Mouse (Mus musculus): ENCODE measurements around the gene Ms4a13.
"Not testable (repeated sequence)": the region's sequence is repeated elsewhere in the genome, so short reads cannot be mapped to it uniquely, and the experiment has no call there.

Gene Ms4a13

DNA sequence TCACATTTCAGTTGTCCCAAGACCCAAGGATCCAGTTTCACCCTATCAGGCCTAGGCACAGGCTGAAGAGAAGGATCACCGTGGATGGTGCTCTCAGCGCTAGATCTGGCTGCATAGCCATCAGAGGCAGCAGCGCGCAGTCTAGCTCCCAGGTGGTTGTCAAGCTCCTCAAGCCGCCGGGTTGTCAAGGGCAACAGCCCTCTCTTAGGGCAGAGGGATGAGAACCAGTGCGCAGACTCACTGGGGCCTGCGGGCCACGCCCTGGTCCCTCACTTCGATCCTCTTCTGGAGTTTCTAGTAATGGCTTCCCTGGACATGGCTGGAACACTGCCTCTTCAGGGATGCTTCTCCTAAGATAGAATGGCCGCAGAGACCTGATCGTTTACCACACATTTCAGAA, at the start of gene Ms4a13:
TSS of gene Ms4a13 (minus strand) at position 192 of the 400 bp plus-strand sequence.
- no peak for DNase-seq

DNA sequence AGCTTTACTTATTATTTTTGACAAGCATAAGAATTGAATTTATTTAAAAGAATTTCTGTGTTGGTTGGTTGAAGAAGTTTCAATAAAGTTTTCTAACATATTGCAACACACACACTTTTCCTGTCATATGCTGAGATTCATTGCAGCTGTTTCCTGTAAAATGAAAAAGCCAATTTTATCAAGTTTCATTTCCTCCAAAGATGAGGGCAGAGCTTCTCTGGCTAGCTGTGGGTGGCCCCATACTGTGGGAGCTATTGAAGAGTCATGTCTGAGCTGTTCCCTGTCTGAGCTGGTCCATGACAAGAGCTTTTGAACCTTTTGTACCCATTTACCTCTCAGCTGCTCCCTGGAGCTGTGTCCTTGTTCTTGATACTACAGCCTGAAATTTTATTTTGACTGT, 47.7 kb upstream of the Ms4a13 start:
- no peak for DNase-seq

DNA sequence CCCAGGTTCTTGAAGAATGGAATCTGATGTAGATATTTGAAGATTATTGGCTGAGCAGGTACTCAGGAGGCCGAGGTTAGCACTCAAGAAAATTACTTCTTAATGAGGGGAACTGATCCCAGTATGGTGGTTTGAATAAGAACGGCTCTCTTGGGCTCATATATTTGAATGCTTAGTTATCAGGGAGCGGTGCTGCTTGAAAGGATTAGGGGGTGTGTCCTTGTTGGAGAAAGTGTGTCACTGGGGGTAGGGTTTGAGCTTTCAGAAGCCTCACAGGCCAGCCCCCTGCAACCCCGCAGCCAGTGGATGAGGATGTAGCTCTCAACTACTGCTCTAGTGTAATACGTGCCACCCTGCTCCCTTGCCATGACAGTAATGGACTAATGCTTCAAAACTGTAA, 46.0 kb upstream of the Ms4a13 start:
- DNase-seq: no peak

DNA sequence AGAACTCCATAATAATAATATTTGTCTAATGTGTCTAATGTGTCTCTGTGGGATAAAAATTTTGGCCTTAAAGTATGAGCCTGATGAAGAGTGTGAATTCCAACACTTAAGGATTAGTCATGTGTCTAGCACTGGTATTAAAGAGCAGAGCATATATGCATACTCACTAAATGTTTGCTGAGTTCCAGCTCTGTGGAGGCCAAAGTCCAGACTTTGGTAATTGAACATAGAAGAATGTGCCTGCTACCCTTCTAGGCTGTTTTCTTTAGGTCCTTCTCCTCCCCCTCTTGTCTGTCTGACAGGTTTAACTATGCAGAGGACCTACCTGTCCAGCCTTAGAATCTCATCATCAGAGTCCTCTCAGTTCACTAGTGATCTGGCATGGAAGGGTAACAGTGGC, 39.3 kb upstream of the Ms4a13 start:
- DNase-seq: no peak

DNA sequence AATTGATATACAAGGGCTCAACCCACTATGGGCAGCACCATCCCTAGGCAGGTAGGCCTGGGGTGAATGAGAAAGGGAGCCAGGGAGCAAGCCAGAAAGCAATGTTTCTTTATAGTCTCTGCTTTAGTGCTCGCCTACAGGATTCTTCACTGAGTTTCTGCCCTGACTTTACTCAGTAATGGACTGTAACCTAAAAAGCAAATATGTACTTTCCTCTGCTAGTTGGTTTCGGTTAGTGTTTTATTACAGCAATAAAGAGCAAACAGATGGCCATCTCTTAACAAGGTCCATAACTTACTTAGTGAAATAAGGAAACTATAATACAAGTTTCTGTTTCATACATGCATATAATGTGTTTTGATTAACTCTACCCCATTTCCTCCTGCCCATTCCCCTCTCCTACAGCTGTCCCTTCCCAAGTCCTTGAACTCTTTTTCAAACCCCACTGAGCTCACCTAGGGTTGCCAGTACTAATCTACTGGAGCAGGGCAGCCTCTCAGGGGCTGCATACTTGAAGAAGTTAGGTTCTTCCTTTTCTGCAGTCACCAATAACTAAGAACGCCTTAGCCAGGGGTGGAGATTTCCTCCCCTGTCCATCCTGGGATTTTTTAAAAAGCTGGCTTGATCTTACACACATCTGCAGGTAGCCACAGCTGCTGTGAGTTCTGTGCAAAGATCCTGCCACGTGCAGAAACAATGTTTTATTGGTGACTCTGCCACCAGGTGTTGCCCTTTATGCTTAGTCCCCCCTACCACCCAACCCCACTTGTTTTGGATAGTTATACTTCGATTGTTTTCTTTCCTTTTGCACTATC, 38.6 kb upstream of the Ms4a13 start:
- DNase-seq: no peak

DNA sequence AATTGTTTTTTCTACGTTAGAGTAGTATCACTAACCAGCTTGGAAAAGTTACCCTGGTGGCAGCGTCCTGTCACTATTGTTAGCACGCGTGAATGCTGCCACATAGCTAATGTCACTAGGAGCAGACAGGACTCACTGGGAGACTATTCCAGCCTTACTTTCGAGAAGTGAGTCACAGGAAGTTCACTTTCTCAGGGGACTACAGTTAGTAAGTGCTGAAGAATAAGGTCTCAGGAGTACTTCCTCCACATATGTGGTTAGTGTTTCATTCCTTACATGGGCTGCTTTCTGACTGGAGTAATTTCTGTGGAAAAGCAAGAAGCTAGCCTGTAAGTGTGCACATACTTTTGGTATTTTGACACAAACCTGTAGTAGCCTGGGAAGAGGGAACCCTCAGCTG, 37.7 kb upstream of the Ms4a13 start:
- no peak for DNase-seq

DNA sequence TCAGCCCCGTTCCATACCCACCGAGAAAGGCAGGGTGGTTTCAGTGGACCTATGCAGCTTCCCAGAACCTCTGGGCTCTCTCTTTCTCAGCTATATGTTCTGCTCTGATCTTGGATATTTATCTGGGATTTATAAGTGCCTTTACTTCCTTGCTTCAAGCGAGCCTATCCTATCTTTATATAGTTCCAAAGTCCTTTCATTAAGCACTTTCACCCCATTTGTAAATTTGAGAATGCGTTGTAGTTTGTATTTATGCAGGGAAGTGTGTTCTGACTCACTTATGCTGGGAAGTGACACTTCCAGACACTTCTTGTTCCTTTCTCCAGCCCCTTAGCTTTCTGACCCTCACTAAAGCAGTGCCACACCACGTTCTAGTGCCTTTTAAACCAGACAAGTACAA, 35.8 kb upstream of the Ms4a13 start, which contains the start of gene Ms4a12:
TSS of gene Ms4a12 (minus strand) at position 101 of the 400 bp plus-strand sequence.
- DNase-seq: no peak

DNA sequence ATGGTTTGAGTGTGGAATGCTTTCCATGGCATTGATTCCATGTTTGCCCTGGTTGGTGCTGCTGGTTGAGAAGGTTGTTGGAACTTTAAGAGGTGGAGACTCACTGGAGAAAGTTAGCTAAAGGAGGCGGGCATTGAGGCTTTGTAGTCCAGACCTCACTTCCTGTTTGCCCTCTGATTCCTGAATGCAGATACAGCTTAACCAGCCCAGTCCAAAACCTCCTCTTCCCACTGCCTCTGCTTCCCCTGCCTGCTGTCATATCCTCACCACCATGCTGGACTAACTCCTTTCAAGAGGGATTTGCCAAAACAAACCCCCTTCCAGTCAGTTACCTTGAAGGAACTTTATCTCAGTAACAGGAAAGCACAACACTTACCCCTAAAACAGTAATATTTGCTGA, 4.0 kb downstream of the Ms4a13 start:
- no peak for DNase-seq

DNA sequence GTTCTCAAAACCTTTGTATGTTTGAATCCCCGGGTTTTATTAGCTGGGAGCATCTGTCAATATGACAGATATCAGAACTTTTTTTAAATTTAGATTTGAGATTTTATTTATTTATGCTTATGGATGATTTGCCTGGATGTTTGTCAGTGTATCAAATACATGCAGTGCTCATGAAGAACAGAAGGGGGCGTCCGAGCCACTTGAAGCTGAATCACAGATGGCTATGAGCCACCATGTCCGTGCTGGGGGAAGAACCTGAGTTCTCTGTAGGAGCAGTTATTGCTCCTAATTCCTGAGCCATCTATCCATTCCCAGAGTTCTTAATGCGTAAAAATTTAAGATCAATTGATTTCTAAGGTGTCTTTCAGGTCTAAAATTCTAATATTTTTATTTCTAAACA, 12.4 kb downstream of the Ms4a13 start:
- no peak for DNase-seq

DNA sequence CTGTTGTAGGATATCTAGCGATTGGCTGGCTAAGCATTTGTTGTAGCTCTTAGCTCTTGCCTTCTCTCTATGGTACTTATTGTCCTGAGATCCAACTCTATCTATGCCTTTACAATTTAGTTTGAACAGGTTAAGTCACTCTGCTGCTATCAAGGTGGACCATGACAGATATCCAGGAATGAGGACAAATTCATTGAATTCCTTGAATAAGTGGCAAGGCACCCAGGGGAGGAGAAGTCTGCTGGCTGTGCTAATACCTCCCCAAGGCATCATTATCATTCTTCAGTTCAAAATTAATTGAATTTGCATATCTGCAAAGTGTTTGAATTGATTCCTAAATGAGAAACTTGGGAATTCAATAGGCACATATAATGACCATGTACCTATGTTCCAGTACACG, 19.1 kb downstream of the Ms4a13 start:
- DNase-seq: no peak

DNA sequence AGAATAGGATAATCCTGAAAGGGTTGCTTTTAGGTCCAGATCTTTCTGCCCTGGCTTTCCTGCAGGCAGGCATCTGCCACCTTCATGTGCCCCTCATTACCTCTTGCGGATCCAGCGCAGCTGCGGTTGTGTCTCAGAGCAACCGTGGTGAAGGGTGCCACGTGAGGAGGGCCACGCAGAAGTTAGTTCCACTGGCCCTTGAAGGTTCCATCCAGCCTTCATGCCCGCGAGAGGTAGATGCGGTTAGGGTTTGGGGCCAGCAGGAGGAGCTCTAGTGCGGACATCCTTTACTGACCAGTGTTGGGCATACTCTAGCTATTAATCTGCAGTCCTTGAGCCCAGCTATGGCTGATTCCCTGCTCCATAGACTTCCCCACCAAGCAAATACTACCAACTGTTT, 31.4 kb downstream of the Ms4a13 start, which contains the start of gene 1700025F22Rik:
TSS of gene 1700025F22Rik (minus strand) at position 149 of the 400 bp plus-strand sequence.
- no peak for DNase-seq

DNA sequence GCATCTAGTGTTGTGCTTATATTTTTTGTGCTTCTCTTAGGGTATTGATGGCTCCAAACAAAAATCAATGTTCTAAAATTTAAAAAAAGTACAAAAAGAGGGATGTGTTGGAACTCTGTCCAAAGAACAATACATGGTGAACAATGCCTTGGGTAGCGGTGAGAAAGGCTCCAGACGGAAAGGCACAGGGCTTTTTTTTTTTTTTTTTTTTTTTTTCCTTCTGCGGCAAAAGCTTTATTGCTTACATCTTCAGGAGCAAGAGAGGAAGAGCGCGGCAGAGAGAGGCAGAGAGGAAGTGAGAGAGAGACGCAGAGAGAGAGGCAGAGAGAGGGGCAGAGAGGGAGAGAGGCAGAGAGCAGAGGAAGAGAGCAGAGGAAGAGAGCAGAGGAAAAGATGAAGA, 38.6 kb downstream of the Ms4a13 start:
- DNase-seq: not testable (repeated sequence)

DNA sequence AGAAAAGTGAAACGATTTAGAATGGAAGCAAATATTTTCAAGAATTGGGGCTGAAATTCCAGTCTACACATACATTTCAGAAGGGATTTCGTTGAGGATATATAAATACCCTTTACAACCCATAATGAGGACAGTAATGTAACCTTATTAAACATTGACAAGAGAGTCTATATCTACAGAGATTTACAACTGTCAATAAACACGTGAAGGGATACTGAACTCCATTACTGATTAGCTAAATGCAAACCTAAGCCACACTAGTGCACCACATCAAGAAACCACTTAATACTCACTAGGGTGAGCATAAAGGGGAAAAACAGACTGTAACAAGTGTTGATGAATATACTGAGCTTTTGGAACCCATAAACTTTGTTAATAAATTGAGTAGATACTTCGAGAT, 61.2 kb downstream of the Ms4a13 start:
- no peak for DNase-seq

DNA sequence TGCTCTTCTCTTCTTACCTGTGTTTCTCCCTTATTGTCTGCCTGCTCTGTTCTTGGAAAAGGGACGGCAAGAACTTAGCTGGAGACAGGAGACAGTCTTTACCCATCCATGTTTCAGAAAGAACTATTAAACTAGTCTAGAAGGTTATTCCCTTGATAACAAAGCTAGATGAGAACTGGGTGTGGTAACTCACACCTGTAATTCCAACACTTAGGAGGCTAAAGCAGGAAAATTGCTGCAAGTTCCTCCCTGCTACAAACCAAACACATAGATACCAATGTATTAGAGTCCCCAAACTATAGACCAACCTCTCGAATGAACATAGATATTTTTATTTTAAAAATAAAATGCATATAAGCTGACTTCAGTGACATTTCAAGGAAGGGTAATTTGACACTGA, 61.7 kb downstream of the Ms4a13 start:
- no peak for DNase-seq

DNA sequence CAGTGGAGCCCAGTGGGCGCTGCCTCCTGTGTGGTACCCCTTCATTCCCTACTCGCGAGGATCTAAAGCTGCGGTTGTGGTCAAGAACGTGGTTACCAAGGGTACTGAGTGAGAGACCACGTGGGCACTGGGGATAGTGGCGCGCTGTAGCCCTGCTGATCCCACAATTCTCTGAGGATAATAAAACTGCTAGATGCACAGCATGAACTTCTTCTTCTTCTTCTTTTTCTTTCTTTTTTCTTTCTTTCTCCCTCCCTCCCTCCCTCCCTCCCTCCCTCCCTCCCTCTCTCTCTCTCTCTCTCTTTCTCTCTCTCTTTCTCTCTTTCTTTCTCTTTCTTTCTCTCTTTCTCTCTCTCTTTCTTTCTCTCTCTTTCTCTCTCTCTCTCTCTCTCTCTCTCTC, 65.8 kb downstream of the Ms4a13 start, which contains the start of gene 1700017D01Rik:
TSS of gene 1700017D01Rik (minus strand) at position 101 of the 400 bp plus-strand sequence.
- DNase-seq: not testable (repeated sequence)

DNA sequence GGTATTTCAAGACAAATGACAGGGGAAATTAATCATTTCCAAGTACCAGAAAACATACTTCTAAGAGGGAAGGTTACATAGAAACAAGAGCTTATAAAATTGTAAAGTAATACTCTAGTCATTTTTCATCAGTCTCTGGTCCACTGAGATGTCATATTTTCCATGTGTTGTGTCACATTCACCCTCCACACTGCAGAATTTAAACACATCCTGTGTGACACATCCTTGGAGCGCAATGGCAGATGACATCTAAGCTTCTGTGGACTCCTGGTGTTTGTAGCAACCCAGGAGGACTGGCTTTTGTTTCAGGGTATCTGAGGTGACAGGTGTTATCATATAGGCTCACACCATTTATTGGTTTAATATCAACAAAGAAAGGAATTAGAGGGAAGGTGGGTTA, 66.8 kb downstream of the Ms4a13 start:
- no peak for DNase-seq

DNA sequence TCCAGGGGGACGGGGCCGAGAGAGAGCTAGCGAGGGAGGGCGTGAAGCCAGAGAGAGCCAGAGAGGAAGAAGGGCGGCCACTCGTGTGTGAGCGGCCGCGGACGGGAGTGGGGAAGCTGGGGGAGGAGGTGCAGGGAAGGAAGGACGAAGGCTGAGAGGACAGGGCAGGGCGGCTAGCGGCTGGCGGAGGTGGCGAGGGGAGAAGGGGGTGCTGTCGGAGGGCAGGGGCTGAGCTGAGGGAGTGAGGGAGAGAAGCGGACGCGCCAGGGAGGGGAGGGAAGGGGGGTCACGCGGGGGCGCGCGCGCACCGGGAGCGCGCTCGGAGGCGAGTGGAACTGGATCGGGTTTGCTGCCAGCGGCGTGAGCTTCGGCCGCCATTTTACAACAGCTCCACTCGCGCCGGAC, 75.5 kb downstream of the Ms4a13 start:
- not testable (repeated sequence) for DNase-seq

Measured in right cerebral cortex, adult 18-20 months (tissue).